Mouse (Mus musculus) testis, adult 2 months (tissue): ENCODE results near the gene 1600015I10Rik.

Experiments used
- CTCF ChIP-seq: fragments of 200-500 bp; IDR thresholded peaks from 2 replicates; pipeline ENCODE4 v1.5.1; 2012; ENCODE audit warnings: low read depth, mild to moderate bottlenecking, inconsistent platforms, low read length, moderate library complexity; ENCODE audit not compliant: control insufficient read depth, insufficient read depth, insufficient replicate concordance
- POLR2A ChIP-seq: fragments of 200-500 bp; IDR thresholded peaks from 2 replicates; pipeline ENCODE4 v1.6.1; 2012; ENCODE audit warnings: low read depth, mild to moderate bottlenecking, inconsistent platforms, low read length, moderate library complexity; ENCODE audit not compliant: control insufficient read depth

- TF ChIP-seq POLR2A = no peak
- no peak for TF ChIP-seq CTCF
Observed at GRCm38 (mm10) chr6:48974663-48975062, 45.0 kb downstream of the 1600015I10Rik start, which contains the start of gene Doxl2.
